Comparison of ENCODE assay signal across 9 mouse cellular contexts in the genomic region with DNA sequence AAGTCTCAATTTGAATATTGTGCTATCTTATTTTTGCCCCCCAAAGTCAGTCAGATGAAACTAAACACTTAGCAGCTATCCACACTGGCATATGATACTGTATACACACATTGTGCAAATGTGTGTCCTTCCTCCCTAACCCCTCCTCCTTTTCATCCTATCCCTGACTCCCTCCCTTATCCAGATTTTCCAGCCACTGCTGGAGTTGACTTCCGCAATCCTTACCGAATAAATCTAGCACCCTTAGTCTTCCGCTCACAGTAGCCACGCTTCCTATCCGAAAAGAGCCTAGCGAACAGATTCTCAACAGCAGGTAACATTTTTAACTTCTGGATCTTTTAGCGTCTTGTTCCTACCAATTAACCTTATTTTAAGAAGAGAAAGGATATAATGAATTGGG. TPM values are rescaled to one million over a fixed set of nuclear protein-coding genes. Genes with fewer than 3 reads are reported as not detected.
DNase-seq lines count a peak whose midpoint lies in the region; ATAC-seq and TF ChIP-seq lines count a peak whose summit lies in the region.
"Had no signal": no experiment of that assay in that cellular context is flagged by ENCODE, and none has a peak within 500 bp of the region (broad histone marks: within the 10 kb centered on the region; RNA-seq: fewer than 3 reads in every experiment).

A gene (plus strand): TSS at position 233 of the 400 bp plus-strand sequence.

- TF ChIP-seq CTCF in hindbrain, postnatal 0 days (IDR thresholded peaks at IDR 0.05; ENCODE audit: low read depth), result no peak

- no peak for DNase-seq in hindbrain, postnatal 0 days (ENCODE audit: low spot score)
- no peak for DNase-seq in urinary bladder, adult 2 months (ENCODE audit: low spot score)
- no peak for DNase-seq in urinary bladder, postnatal 10 days (ENCODE audit: low spot score)
- peak; percentile 20 for DNase-seq in heart, postnatal 4 days
- DNase-seq in spleen, postnatal 36 days (ENCODE audit: low spot score in 2 of 2), result no peak

- H3K4me3 ChIP-seq in hindbrain, embryonic 13.5 days, result no peak within 1 kb of the TSS
- no peak within 1 kb of the TSS for H3K4me3 ChIP-seq in hindbrain, postnatal 0 days (ENCODE audit: low read length)
- H3K4me3 ChIP-seq in forebrain, embryonic 15.5 days, result no peak within 1 kb of the TSS
- H3K4me3 ChIP-seq in midbrain, embryonic 15.5 days, result no peak within 1 kb of the TSS

- H3K4me1 ChIP-seq in hindbrain, embryonic 13.5 days (replicated peaks), result no peaks in the 10 kb centered on the region
- no peaks in the 10 kb centered on the region for H3K4me1 ChIP-seq in hindbrain, postnatal 0 days (ENCODE audit: insufficient read depth, low read length)
- H3K4me1 ChIP-seq in forebrain, embryonic 15.5 days, result no peaks in the 10 kb centered on the region
- H3K4me1 ChIP-seq in midbrain, embryonic 15.5 days, result no peaks in the 10 kb centered on the region

- no peak within 1 kb of the TSS for H3K4me2 ChIP-seq in hindbrain, embryonic 13.5 days
- no peak within 1 kb of the TSS; the same call in 1 of the 2 replicates for H3K4me2 ChIP-seq in hindbrain, postnatal 0 days (ENCODE audit: low read depth, low read length)
- no peak within 1 kb of the TSS for H3K4me2 ChIP-seq in forebrain, embryonic 15.5 days (replicated peaks)
- H3K4me2 ChIP-seq in midbrain, embryonic 15.5 days, result no peak within 1 kb of the TSS

- ATAC-seq in hindbrain, embryonic 13.5 days (ENCODE audit: low FRiP score), result no peak
- no peak for ATAC-seq in hindbrain, postnatal 0 days
- no peak for ATAC-seq in forebrain, embryonic 15.5 days (replicated peaks)
- ATAC-seq in midbrain, embryonic 15.5 days (replicated peaks), result no peak

- no peak within 1 kb of the TSS for H3K9ac ChIP-seq in hindbrain, embryonic 13.5 days
- no peak within 1 kb of the TSS for H3K9ac ChIP-seq in hindbrain, postnatal 0 days (replicated peaks; ENCODE audit: low read length)
- no peak within 1 kb of the TSS for H3K9ac ChIP-seq in forebrain, embryonic 15.5 days (replicated peaks)
- H3K9ac ChIP-seq in midbrain, embryonic 15.5 days, result no peak within 1 kb of the TSS
- H3K9ac ChIP-seq: liver, embryonic 14.5 days had no signal

- 83% methylated on average over 7 of the region's 7 CpGs for WGBS in hindbrain, embryonic 13.5 days
- WGBS in hindbrain, postnatal 0 days, result 82% methylated on average over 7 of the region's 7 CpGs
- 91% methylated on average over 7 of the region's 7 CpGs for WGBS in forebrain, embryonic 15.5 days
- 88% methylated on average over 7 of the region's 7 CpGs for WGBS in midbrain, embryonic 15.5 days

- H3K27ac ChIP-seq in hindbrain, embryonic 13.5 days, result no peak within 1 kb of the TSS
- no peak within 1 kb of the TSS for H3K27ac ChIP-seq in hindbrain, postnatal 0 days
- H3K27ac ChIP-seq in forebrain, embryonic 15.5 days (replicated peaks), result no peak within 1 kb of the TSS
- no peak within 1 kb of the TSS for H3K27ac ChIP-seq in midbrain, embryonic 15.5 days
- H3K27ac ChIP-seq: liver, embryonic 14.5 days had no signal

- H3K36me3 ChIP-seq in hindbrain, embryonic 13.5 days, result peaks cover 32% of the 10 kb centered on the region
- H3K36me3 ChIP-seq in hindbrain, postnatal 0 days (ENCODE audit: insufficient read depth, low read length), result peaks cover 21% of the 10 kb centered on the region
- peaks cover 26% of the 10 kb centered on the region for H3K36me3 ChIP-seq in forebrain, embryonic 15.5 days
- H3K36me3 ChIP-seq in midbrain, embryonic 15.5 days (replicated peaks), result no peaks in the 10 kb centered on the region; the same call in none of the 2 replicates

- H3K27me3 ChIP-seq in hindbrain, embryonic 13.5 days, result no peaks in the 10 kb centered on the region
- no peaks in the 10 kb centered on the region for H3K27me3 ChIP-seq in hindbrain, postnatal 0 days (ENCODE audit: insufficient read depth, low read length)
- H3K27me3 ChIP-seq in forebrain, embryonic 15.5 days, result no peaks in the 10 kb centered on the region
- no peaks in the 10 kb centered on the region for H3K27me3 ChIP-seq in midbrain, embryonic 15.5 days (replicated peaks)

- no peaks in the 10 kb centered on the region for H3K9me3 ChIP-seq in hindbrain, embryonic 13.5 days
- no peaks in the 10 kb centered on the region for H3K9me3 ChIP-seq in hindbrain, postnatal 0 days (ENCODE audit: low read length)
- H3K9me3 ChIP-seq in forebrain, embryonic 15.5 days, result no peaks in the 10 kb centered on the region
- H3K9me3 ChIP-seq in midbrain, embryonic 15.5 days, result no peaks in the 10 kb centered on the region

RNA-seq across cellular contexts. Expression of the gene that starts here (rescaled TPM):
- 10.8 and 15.6 TPM in 2 replicates for polyA plus RNA-seq in hindbrain, embryonic 13.5 days (2015; fragmentation: Nextera tagmentation; extraction: Ambion mirVana)
- 4.9 and 6.7 TPM in 2 replicates for total RNA-seq in hindbrain, postnatal 0 days (2014; rRNA removed)
- polyA plus RNA-seq in hindbrain, postnatal 0 days (2015; fragmentation: Nextera tagmentation; extraction: Ambion mirVana), result 11.6 TPM in 2 replicates
- 96.1 and 119 TPM in 2 replicates for polyA plus RNA-seq in urinary bladder, adult 2 months (2012; rRNA removed)
- 10 to 100 TPM; 17.0 to 17.9 TPM for total RNA-seq in heart, postnatal 4 days (2021)
- polyA plus RNA-seq in forebrain, embryonic 15.5 days (2015; fragmentation: Nextera tagmentation; extraction: Ambion mirVana), result 3.7 and 4.3 TPM in 2 replicates
- polyA plus RNA-seq in midbrain, embryonic 15.5 days (2015; fragmentation: Nextera tagmentation; extraction: Ambion mirVana), result 6.5 and 8.0 TPM in 2 replicates
